Mouse (Mus musculus): ENCODE measurements around the gene Shcbp1. TPM values are rescaled to one million over a fixed set of nuclear protein-coding genes. Genes with fewer than 3 reads are reported as not detected.
"Not testable (repeated sequence)": the region's sequence is repeated elsewhere in the genome, so short reads cannot be mapped to it uniquely, and the experiment has no call there.

Gene Shcbp1
- total RNA-seq (2021) (under 1 TPM; 0.32 to 0.86 TPM), polyA plus RNA-seq (2012; rRNA removed) (not detected in 2 replicates)
- long read RNA-seq, partial matches to known transcripts, result 0 of 1 reads
- long read RNA-seq, other reads (novel, unspliced or antisense), result 0 of 1 reads

DNA sequence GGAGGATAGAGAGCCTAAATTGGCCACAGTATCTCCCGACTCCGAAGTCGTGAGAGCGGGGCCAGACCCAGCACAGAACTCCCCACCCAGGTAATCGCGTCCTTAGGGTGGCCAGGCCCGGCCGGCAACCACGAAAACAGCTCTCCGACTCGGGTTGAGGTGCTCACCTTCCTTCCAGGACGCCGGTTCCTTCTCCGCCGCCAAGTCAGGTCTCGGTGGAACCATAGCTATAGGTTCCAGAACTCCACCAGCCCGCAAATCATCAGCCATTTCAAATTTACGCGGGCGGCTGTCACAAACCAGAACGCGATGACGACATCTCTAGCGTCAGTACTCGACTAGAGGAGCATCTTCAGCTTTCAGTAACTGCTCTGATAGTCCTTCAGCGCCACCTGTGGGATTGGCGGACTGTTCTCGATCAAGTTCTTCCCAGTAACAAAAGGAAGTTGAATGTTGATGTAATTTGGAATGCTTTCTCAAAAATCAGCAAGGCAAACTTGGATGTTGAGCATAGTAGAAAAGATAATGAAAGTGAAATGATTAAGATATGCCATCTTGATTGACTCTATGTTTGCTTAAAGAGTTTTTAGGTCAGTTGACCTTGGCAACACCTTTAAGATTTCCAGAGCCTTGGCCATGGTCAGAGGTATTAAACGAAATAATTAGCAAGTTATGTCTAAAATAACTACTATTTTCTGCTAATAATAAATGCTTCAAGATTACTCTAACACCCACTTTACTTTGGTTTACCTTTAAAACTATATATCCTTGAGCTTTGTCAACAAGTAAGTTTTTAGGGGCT is at the start of gene Shcbp1:
TSS of gene Shcbp1 (minus strand) at position 314 of the 802 bp plus-strand sequence.
- peak; percentile 90 for DNase-seq

DNA sequence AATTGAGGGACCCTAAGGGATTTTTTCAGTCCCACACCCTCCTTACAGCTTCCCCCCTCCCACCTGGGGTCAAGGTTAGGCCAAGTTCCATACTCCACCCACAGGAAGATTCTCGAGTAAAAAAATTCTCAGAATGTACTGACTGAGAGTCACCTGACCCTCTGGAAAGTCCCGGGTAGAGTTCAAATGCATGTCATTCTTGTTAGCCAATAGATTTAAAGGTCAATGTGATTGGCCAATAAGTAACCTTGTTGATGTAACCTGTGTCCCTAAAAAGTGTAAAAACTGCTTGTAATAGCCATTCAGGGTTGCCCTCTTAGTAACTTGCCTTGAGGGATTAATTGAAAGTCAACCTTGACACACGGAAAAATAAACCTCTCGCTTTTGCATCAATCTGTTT is 29.5 kb upstream of the Shcbp1 start:
- DNase-seq, result no peak

DNA sequence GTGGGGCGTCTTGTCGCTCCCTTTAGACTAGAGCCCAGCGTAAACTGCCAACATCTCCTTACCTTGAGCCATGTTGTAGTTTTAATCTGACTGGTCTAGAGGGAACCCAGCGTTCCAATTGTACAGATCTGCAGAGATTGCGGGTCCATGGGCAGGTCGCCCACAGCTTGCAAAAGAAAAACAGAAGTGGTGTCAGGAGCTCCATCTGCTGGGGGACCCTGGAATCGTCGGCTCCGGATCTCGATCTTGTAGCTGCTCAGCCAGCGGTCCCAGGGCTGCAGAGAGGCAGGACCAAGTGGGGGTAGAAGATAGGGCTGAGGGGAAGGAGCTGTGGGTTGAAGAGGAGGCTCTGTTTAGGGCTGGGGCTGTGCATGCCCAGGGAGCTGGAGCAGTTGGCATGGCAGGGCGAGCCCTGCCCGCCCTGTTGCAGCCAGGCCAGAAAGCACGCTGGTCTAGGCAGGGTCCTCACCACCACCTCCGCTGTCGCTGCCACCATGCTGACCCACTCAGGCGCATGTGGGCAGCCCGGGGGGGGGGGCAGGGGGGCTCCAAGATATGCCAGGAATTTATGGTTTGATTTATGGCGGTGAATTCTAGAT is 21.3 kb upstream of the Shcbp1 start:
- peak; percentile 11 for DNase-seq

DNA sequence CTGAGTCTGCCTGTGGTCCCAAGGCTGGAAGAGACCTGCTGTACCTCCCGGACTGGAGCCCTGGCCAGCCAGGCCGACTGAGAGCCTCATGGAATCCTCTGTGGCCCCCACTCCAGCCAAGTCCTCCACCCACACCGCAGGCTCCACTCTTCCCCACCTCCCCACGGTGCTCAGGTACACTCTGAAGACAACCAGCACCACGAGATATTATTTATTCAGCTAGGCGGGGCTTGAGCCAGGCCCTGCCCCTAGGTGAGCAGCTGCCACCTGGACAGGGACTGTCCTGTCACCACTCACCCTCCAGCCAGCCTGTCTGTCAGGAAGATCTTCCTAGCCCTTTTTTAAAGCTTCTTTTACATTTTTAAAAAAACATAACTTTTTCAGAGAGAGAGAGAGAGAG is 1.1 kb downstream of the Shcbp1 start:
- no peak for DNase-seq

DNA sequence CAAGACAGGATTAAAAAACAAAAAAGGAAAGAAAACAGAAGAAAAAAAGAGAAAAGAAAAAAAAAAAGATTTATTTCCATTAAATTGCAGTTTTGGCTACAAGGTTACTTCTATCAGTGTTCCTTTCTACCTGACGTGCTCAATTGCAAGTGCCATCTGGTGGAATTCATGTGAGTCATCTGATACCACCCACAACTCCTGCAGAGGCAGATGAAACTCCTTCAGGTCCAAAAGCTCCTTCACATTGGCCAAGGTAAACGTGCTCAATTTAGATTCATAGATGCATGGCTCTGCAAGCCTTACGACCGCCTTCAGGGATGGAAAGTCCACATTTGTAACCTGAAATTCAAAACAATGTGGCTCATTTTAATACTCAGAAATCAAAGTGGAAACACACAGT is 14.6 kb downstream of the Shcbp1 start:
- no peak for DNase-seq

DNA sequence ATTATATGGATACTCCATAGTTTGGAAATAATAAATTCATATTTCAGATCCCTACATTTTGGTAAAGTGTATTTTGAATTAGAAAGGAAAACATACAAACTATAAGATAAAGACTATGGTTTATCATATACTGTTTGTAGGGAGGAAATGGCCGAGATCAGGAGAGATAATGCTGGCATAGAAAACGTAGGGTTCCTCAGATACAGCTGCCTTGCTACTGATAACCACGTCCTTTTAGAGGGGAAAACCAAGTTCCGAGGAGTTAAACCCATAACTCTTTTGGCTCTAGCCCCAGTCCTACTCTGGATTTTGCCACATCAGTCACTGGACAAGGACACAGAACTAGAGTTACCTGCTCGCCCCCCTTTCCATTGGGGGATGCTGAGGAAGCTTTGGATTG is 26.3 kb downstream of the Shcbp1 start:
- no peak for DNase-seq

DNA sequence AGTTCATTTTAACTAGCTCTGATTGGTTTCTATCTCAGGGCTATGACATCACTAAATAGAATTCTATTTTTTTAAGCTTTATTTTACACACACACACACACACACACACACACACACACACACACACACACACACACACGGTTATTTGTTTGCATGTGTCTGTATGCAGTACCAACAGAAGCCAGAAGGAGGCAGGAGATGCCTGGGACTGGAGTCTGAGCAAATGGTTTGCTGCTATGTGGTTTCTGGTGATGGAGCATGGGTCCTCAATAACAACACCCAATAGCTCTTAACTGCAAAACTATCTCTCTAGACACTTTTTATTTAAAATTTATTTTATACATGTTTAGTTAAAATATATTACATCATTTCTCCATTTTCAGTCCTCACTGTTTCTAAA is 48.4 kb downstream of the Shcbp1 start:
- DNase-seq, result no peak

DNA sequence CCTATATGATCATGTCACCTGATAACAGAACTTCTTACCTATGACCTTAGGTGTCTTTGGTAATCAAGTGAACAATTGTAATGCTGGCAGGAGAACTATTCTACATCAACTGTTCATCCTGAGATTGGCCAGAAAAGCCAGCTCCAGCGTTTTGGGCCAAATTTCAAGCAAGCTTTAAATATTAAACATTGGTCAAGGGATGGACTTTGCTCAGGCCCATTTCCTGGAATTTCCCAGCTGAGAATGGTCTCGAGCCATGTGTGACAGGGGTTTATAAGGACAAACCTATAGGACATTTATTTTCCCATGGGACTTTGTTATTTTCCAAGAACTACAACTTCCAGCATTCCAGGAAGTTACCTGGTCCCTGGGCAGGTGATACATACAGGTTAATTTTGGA is 63.8 kb downstream of the Shcbp1 start:
- DNase-seq, result no peak

DNA sequence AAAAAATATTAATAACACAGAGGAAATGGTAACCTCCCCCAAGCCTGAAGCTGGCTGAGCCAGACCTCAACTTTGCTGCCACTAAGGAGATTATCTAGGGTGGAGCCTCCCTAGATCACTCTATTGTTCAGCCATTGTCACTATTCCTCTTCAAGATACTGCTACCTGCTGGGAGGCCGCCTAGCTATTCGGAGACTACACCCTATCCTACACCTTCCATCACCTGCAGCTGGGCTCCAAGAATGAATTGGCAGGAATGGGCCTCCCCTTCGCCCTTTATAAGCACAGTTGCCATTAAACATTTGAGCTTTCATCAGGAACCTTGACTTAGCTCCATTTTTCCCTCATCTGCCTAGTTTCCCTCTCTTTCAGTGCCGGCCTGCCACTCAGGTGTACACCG is 71.0 kb downstream of the Shcbp1 start:
- not testable (repeated sequence) for DNase-seq

DNA sequence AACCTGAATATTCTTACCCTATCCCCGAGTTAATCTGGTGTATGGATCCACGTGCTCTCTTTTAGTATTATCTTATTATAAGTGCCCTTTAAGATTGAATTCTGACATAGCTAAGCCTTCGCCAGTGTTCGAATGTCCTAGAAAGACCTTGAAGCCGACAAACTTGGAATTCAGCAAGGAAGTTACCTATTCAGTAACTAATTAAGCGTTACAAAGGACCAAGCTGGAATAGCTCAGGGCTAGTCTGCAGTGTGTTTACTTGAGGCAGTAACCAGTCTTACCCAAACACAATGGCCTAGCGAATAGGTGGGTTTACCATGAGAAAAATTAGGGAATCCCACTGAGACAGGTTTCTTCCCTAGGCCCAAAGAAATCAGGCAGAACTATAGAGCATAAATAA is 71.5 kb downstream of the Shcbp1 start:
- DNase-seq, result not testable (repeated sequence)

DNA sequence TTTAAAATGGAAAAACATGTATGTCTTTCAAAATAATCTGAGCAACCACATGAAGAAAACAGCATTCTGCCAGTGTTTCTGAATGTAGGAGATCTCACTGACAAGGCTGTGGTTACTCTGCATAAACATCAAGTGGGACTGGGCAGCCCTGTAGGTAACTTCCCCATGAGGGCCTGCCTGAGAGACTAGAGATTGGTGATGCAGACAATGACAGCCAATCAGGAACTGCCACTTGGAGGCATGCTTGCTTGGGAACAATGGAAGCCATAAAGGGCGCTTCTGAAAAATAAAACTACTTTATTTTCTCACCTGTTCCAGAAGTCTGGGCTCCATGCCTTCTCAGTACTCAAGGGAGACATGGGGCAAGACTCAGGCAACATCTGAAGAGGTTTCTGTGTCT is 87.7 kb downstream of the Shcbp1 start:
- DNase-seq, result no peak

Other genes with a start within 250 kb of the Shcbp1 start
- gene Zfp958, start 166.4 kb downstream of the Shcbp1 start, total RNA-seq (2021), result 10 to 100 TPM; 18.2 to 19.1 TPM
- 0.09 and 0.13 TPM in 2 replicates for gene Zfp958, start 166.4 kb downstream of the Shcbp1 start, polyA plus RNA-seq (2012; rRNA removed)